Mouse (Mus musculus) forebrain, embryonic 15.5 days (tissue): ENCODE results near the gene Catip. TPM values are rescaled to one million over a fixed set of nuclear protein-coding genes. Genes with fewer than 3 reads are reported as not detected.
"Not testable (repeated sequence)": the region's sequence is repeated elsewhere in the genome, so short reads cannot be mapped to it uniquely, and the experiment has no call there.

Experiments
- ATAC-seq: fragments of 200-750 bp; cut with Nextera tagmentation; replicated peaks from 2 replicates; pipeline ENCODE4 v1.8.0; 2017; ENCODE audit warnings: mild to moderate bottlenecking, moderate TSS enrichment, moderate library complexity
- H3K27ac ChIP-seq: fragments of 300-500 bp; sonication (generic); replicated peaks from 2 replicates; pipeline ENCODE4 v1.5.1; 2015; ENCODE audit warnings: mild to moderate bottlenecking, inconsistent platforms
- H3K27me3 ChIP-seq: fragments of 300-500 bp; sonication (generic); 2 replicates; pipeline ENCODE4 v1.6.1; 2015; ENCODE audit warnings: inconsistent platforms
- H3K36me3 ChIP-seq: fragments of 300-500 bp; sonication (generic); 2 replicates; pipeline ENCODE4 v1.6.1; 2015; ENCODE audit warnings: mild to moderate bottlenecking, inconsistent platforms
- H3K4me1 ChIP-seq: fragments of 300-500 bp; sonication (generic); 2 replicates; pipeline ENCODE4 v1.6.1; 2015; ENCODE audit warnings: inconsistent platforms
- H3K4me2 ChIP-seq: fragments of 300-500 bp; sonication (generic); replicated peaks from 2 replicates; pipeline ENCODE4 v1.6.1; 2015; ENCODE audit warnings: mild to moderate bottlenecking, inconsistent platforms
- H3K4me3 ChIP-seq: fragments of 300-500 bp; sonication (generic); 2 replicates; pipeline ENCODE4 v1.5.1; 2015; ENCODE audit warnings: mild to moderate bottlenecking, inconsistent platforms
- H3K9ac ChIP-seq: fragments of 300-500 bp; sonication (generic); replicated peaks from 2 replicates; pipeline ENCODE4 v1.6.1; 2015; ENCODE audit warnings: mild to moderate bottlenecking, inconsistent platforms
- H3K9me3 ChIP-seq: fragments of 300-500 bp; sonication (generic); 2 replicates; pipeline ENCODE4 v1.6.1; 2016; ENCODE audit warnings: inconsistent platforms
- WGBS: fragments of 180-500 bp; shearing (Covaris S2); methylation state at CpG from one replicate; pipeline ENCODE4 v1.1.7; 2015; ENCODE audit warnings: mixed read lengths; 5-methylcytosine and 5-hydroxymethylcytosine counted together
- polyA plus RNA-seq: library from polyadenylated mRNA; unstranded; fragments of >200 nt; fragmentation: Nextera tagmentation; extraction: Ambion mirVana; gene quantifications from 2 replicates; pipeline ENCODE4 v1.2.1, GENCODE M21; 2015

Catip gene
- polyA plus RNA-seq, 1 experiment from 2014 or later, result 1.2 TPM

- Histone ChIP-seq H3K27me3 (no peaks in the 10 kb centered on the region), H3K27ac (no peak overlapping the region), H3K4me2 (no peak overlapping the region), H3K9ac (no peak overlapping the region), H3K36me3 (0 out of 2 replicates have a peak, but pooled peaks cover 5% of the 10 kb centered on the region), H3K4me1 (peaks cover 42% of the 10 kb centered on the region), H3K9me3 (no peaks in the 10 kb centered on the region), H3K4me3 (no peak overlapping the region)
- whole genome bisulfite sequencing, result 85% methylated on average over 13 of the region's 13 CpGs
- ATAC-seq, result no peak
These were observed 33.4 kb downstream of the Catip start for GRCm38 (mm10) chr1:74395290-74395689.

- Histone ChIP-seq H3K4me1 (peaks cover 30% of the 10 kb centered on the region), H3K4me3 (peak overlapping the region; percentile 59), H3K9ac (peak overlapping the region; percentile 51; the same call in 1 of the 2 replicates), H3K4me2 (peak overlapping the region; percentile 93), H3K27ac (peak overlapping the region; percentile 23; the same call in 1 of the 2 replicates)
- not testable (repeated sequence) for H3K27me3 ChIP-seq, H3K36me3 ChIP-seq, H3K9me3 ChIP-seq, ATAC-seq
- 6% methylated on average over 12 of the region's 12 CpGs for WGBS
These were observed 34.7 kb downstream of the Catip start for GRCm38 (mm10) chr1:74396456-74397222.

GRCm38 (mm10) chr1:74397268-74397918 lies 35.5 kb downstream of the Catip start:
- Histone ChIP-seq H3K27me3 (no peaks in the 10 kb centered on the region), H3K36me3 (0 out of 2 replicates have a peak, but pooled peaks cover 5% of the 10 kb centered on the region), H3K4me1 (peaks cover 26% of the 10 kb centered on the region), H3K4me3 (peak overlapping the region; percentile 59), H3K4me2 (peak overlapping the region; percentile 93), H3K9me3 (no peaks in the 10 kb centered on the region), H3K9ac (peak overlapping the region; percentile 51), H3K27ac (peak overlapping the region; percentile 63)
- ATAC-seq, result peak; percentile 84
- WGBS, result under 1% methylated on average over 41 of the region's 41 CpGs

- H3K4me1 ChIP-seq, result peaks cover 20% of the 10 kb centered on the region
- peak overlapping the region; percentile 59 for H3K4me3 ChIP-seq
- ATAC-seq, result peak; percentile 31
- no peaks in the 10 kb centered on the region for H3K9me3 ChIP-seq
- no peaks in the 10 kb centered on the region for H3K27me3 ChIP-seq
- H3K27ac ChIP-seq, result peak overlapping the region; percentile 63
- WGBS, result 2% methylated on average over 11 of the region's 11 CpGs
- peak overlapping the region; percentile 93 for H3K4me2 ChIP-seq
- peak overlapping the region; percentile 51 for H3K9ac ChIP-seq
- 0 out of 2 replicates have a peak, but pooled peaks cover 5% of the 10 kb centered on the region for H3K36me3 ChIP-seq
These were observed 36.1 kb downstream of the Catip start for GRCm38 (mm10) chr1:74397919-74398451.

- no peak overlapping the region for H3K4me2 ChIP-seq
- H3K9me3 ChIP-seq, result no peaks in the 10 kb centered on the region
- WGBS, result 74% methylated on average over 3 of the region's 3 CpGs
- ATAC-seq, result no peak
- H3K27me3 ChIP-seq, result no peaks in the 10 kb centered on the region
- no peak overlapping the region for H3K9ac ChIP-seq
- no peak overlapping the region for H3K4me3 ChIP-seq
- H3K4me1 ChIP-seq, result peaks cover 14% of the 10 kb centered on the region
- no peak overlapping the region for H3K27ac ChIP-seq
- H3K36me3 ChIP-seq, result no peaks in the 10 kb centered on the region
These were observed 38.6 kb downstream of the Catip start for GRCm38 (mm10) chr1:74400531-74400930.

GRCm38 (mm10) chr1:74401015-74401702 lies 39.3 kb downstream of the Catip start:
- H3K36me3 ChIP-seq, result no peaks in the 10 kb centered on the region
- 63% methylated on average over 16 of the region's 16 CpGs for WGBS
- no peaks in the 10 kb centered on the region for H3K9me3 ChIP-seq
- ATAC-seq, result no peak
- no peaks in the 10 kb centered on the region for H3K27me3 ChIP-seq
- H3K4me3 ChIP-seq, result no peak overlapping the region
- no peak overlapping the region for H3K27ac ChIP-seq
- H3K4me1 ChIP-seq, result peaks cover 14% of the 10 kb centered on the region
- H3K9ac ChIP-seq, result no peak overlapping the region
- H3K4me2 ChIP-seq, result no peak overlapping the region

- no peaks in the 10 kb centered on the region for H3K36me3 ChIP-seq
- H3K4me1 ChIP-seq, result no peaks in the 10 kb centered on the region
- H3K27ac ChIP-seq, result no peak overlapping the region
- H3K9me3 ChIP-seq, result no peaks in the 10 kb centered on the region
- no peak for ATAC-seq
- no peaks in the 10 kb centered on the region for H3K27me3 ChIP-seq
- no peak overlapping the region for H3K4me2 ChIP-seq
- no peak overlapping the region for H3K9ac ChIP-seq
- WGBS, result 95% methylated on average over 4 of the region's 4 CpGs
- no peak overlapping the region for H3K4me3 ChIP-seq
These were observed 42.3 kb downstream of the Catip start for GRCm38 (mm10) chr1:74404206-74404605.

- no peaks in the 10 kb centered on the region for H3K27me3 ChIP-seq
- no peaks in the 10 kb centered on the region for H3K36me3 ChIP-seq
- WGBS, result 72% methylated on average over 15 of the region's 15 CpGs
- no peaks in the 10 kb centered on the region for H3K9me3 ChIP-seq
- H3K9ac ChIP-seq, result no peak within 1 kb of the TSS
- H3K4me2 ChIP-seq, result no peak within 1 kb of the TSS
- ATAC-seq, result no peak
- H3K27ac ChIP-seq, result no peak within 1 kb of the TSS
- no peaks in the 10 kb centered on the region for H3K4me1 ChIP-seq
- H3K4me3 ChIP-seq, result no peak within 1 kb of the TSS
These were observed 46.9 kb downstream of the Catip start, which contains the start of gene Vil1 for GRCm38 (mm10) chr1:74408589-74409504. TSS of gene Vil1 (plus strand) at chr1:74409376.

- H3K4me1 ChIP-seq, result no peaks in the 10 kb centered on the region
- WGBS, result 45% methylated on average over 2 of the region's 2 CpGs
- H3K4me3 ChIP-seq, result no peak overlapping the region
- H3K9ac ChIP-seq, result no peak overlapping the region
- no peak overlapping the region for H3K27ac ChIP-seq
- no peaks in the 10 kb centered on the region for H3K36me3 ChIP-seq
- ATAC-seq, result no peak
- H3K27me3 ChIP-seq, result no peaks in the 10 kb centered on the region
- no peak overlapping the region for H3K4me2 ChIP-seq
- H3K9me3 ChIP-seq, result no peaks in the 10 kb centered on the region
These were observed 49.9 kb downstream of the Catip start for GRCm38 (mm10) chr1:74411753-74412325.

- 84% methylated on average over 8 of the region's 8 CpGs for WGBS
- ATAC-seq, result no peak
- no peaks in the 10 kb centered on the region for H3K36me3 ChIP-seq
- no peak overlapping the region for H3K4me3 ChIP-seq
- no peaks in the 10 kb centered on the region for H3K27me3 ChIP-seq
- no peak overlapping the region for H3K27ac ChIP-seq
- no peak overlapping the region for H3K4me2 ChIP-seq
- no peaks in the 10 kb centered on the region for H3K9me3 ChIP-seq
- no peaks in the 10 kb centered on the region for H3K4me1 ChIP-seq
- H3K9ac ChIP-seq, result no peak overlapping the region
These were observed 50.8 kb downstream of the Catip start for GRCm38 (mm10) chr1:74412711-74413110.

GRCm38 (mm10) chr1:74415143-74415542 lies 53.2 kb downstream of the Catip start:
- no peaks in the 10 kb centered on the region for H3K27me3 ChIP-seq
- H3K36me3 ChIP-seq, result no peaks in the 10 kb centered on the region
- H3K27ac ChIP-seq, result no peak overlapping the region
- no peaks in the 10 kb centered on the region for H3K4me1 ChIP-seq
- no peak for ATAC-seq
- no peak overlapping the region for H3K9ac ChIP-seq
- no peaks in the 10 kb centered on the region for H3K9me3 ChIP-seq
- no peak overlapping the region for H3K4me3 ChIP-seq
- H3K4me2 ChIP-seq, result no peak overlapping the region
- WGBS, result 44% methylated on average over 4 of the region's 4 CpGs
